Mouse (Mus musculus) cerebellum, adult 2 months (tissue): ENCODE data around the gene Ifna6.
"Not testable (repeated sequence)": the region's sequence is repeated elsewhere in the genome, so short reads cannot be mapped to it uniquely, and the experiment has no call there.

Source experiments
- CTCF ChIP-seq: fragments of 200-500 bp; IDR thresholded peaks from 2 replicates; pipeline ENCODE4 v1.5.1; 2011; ENCODE audit warnings: low read depth, mild to moderate bottlenecking, control low read depth, low read length, moderate library complexity, borderline replicate concordance; ENCODE audit not compliant: insufficient read depth
- POLR2A ChIP-seq: fragments of 200-500 bp; IDR thresholded peaks from 2 replicates; pipeline ENCODE4 v1.6.1; 2011; ENCODE audit warnings: low read length, control low read depth, borderline replicate concordance; ENCODE audit not compliant: insufficient read depth

DNA sequence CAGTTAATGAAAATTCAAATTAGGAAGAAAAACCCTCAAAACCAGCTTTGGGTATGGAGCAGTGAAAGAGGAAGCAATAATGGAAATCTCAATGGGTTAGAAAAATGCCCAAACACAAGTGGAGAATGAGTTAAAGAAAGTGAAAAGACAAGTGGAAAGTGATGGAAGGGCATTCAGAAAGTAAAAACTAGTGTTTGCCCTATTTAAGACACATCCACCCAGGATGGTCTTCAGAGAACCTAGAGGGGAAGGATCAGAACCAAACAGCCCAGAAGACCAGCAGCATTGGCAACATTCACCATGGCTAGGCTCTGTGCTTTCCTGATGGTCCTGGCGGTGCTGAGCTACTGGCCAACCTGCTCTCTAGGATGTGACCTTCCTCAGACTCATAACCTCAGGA, 8.0 kb downstream of the Ifna6 start, which contains the start of gene Ifna5:
- not testable (repeated sequence) for TF ChIP-seq POLR2A, CTCF
